Mouse (Mus musculus) layer of hippocampus, adult 2 months (tissue): ENCODE measurements at regions not wholly inside any gene's neighbourhood (a gene's known extent, or its start where the extent isn't known, plus 50 kb on each side); places are given as distances from the start of the nearest gene placed in this dataset.

ENCODE experiments used
- DNase-seq, 2 experiments: peaks; one replicate each; pipeline ENCODE4 v3.0.0; 2022; ENCODE audit warnings: low spot score in 2 of 2
- H3K27ac ChIP-seq: fragments of 200-600 bp; 2 replicates; pipeline ENCODE4 v1.8.1; 2022
- H3K4me3 ChIP-seq: fragments of 200-600 bp; 2 replicates; pipeline ENCODE4 v1.8.1; 2022; ENCODE audit warnings: mild to moderate bottlenecking
- CTCF ChIP-seq: fragments of 200-600 bp; conservative IDR thresholded peaks from 2 replicates; pipeline ENCODE4 v1.8.1; 2022; ENCODE audit warnings: antibody characterized with exemption, mild to moderate bottlenecking, moderate library complexity

- no peak for DNase-seq
- no peak overlapping the region for H3K4me3 ChIP-seq
Observed at GRCm38 (mm10) chr5:39931890-39932289, 176.6 kb upstream of the Hs3st1 start.

GRCm38 (mm10) chr5:39909369-39909768 is 154.1 kb upstream of the Hs3st1 start:
- no peak for TF ChIP-seq CTCF
- DNase-seq = peak in 1 of 2 experiments; percentile 16
- Histone ChIP-seq H3K27ac (no peak overlapping the region), H3K4me3 (no peak overlapping the region)

More at GRCm38 (mm10) chr5:39931890-39932289, 176.6 kb upstream of the Hs3st1 start:
- H3K27ac ChIP-seq = no peak overlapping the region
- TF ChIP-seq CTCF = no peak

- H3K4me3 ChIP-seq = no peak overlapping the region
- no peak overlapping the region for H3K27ac ChIP-seq
- TF ChIP-seq CTCF = no peak
- DNase-seq = no peak
Observed at GRCm38 (mm10) chr5:39871723-39872085, 116.4 kb upstream of the Hs3st1 start.

GRCm38 (mm10) chr5:39870835-39871722 is 115.8 kb upstream of the Hs3st1 start:
- no peak overlapping the region for H3K4me3 ChIP-seq
- H3K27ac ChIP-seq = no peak overlapping the region
- no peak for TF ChIP-seq CTCF
- DNase-seq = no peak

GRCm38 (mm10) chr5:39857192-39857591 is 101.9 kb upstream of the Hs3st1 start:
- Histone ChIP-seq H3K27ac (no peak overlapping the region), H3K4me3 (no peak overlapping the region)
- TF ChIP-seq CTCF = no peak
- no peak for DNase-seq

GRCm38 (mm10) chr5:39856616-39857156 is 101.4 kb upstream of the Hs3st1 start:
- TF ChIP-seq CTCF = no peak
- Histone ChIP-seq H3K27ac (no peak overlapping the region), H3K4me3 (no peak overlapping the region)
- no peak for DNase-seq

GRCm38 (mm10) chr5:39855685-39856615 is 100.7 kb upstream of the Hs3st1 start:
- TF ChIP-seq CTCF = no peak
- Histone ChIP-seq H3K4me3 (no peak overlapping the region), H3K27ac (no peak overlapping the region)
- no peak for DNase-seq

GRCm38 (mm10) chr5:39847187-39847586 is 91.9 kb upstream of the Hs3st1 start:
- no peak overlapping the region for H3K4me3 ChIP-seq
- TF ChIP-seq CTCF = no peak
- H3K27ac ChIP-seq = no peak overlapping the region
- no peak for DNase-seq

- no peak for DNase-seq
- H3K27ac ChIP-seq = no peak overlapping the region
- H3K4me3 ChIP-seq = no peak overlapping the region
- no peak for TF ChIP-seq CTCF
Observed at GRCm38 (mm10) chr5:39841186-39841585, 85.9 kb upstream of the Hs3st1 start.

GRCm38 (mm10) chr5:39840576-39840975 is 85.3 kb upstream of the Hs3st1 start:
- DNase-seq = no peak
- TF ChIP-seq CTCF = no peak

GRCm38 (mm10) chr5:39832565-39832964 is 77.3 kb upstream of the Hs3st1 start:
- H3K27ac ChIP-seq = no peak overlapping the region
- DNase-seq = no peak
- no peak overlapping the region for H3K4me3 ChIP-seq
- TF ChIP-seq CTCF = no peak

More at GRCm38 (mm10) chr5:39840576-39840975, 85.3 kb upstream of the Hs3st1 start:
- Histone ChIP-seq H3K27ac (no peak overlapping the region), H3K4me3 (no peak overlapping the region)

- no peak for TF ChIP-seq CTCF
- no peak for DNase-seq
- Histone ChIP-seq H3K4me3 (no peak overlapping the region), H3K27ac (no peak overlapping the region)
Observed at GRCm38 (mm10) chr5:39824680-39825079, 69.4 kb upstream of the Hs3st1 start.

- no peak for TF ChIP-seq CTCF
- DNase-seq = no peak
- H3K27ac ChIP-seq = no peak overlapping the region
- H3K4me3 ChIP-seq = no peak overlapping the region
Observed at GRCm38 (mm10) chr5:39806643-39807042, 51.4 kb upstream of the Hs3st1 start.
